Mouse (Mus musculus): ENCODE results near the gene Ctdsp1.

GRCm38 (mm10) chr1:74379058-74379504, 12.2 kb upstream of the Ctdsp1 start:
- TF ChIP-seq CTCF (IDR thresholded peaks at IDR 0.05; ENCODE audit: extremely low read depth, insufficient read depth, insufficient read length, insufficient replicate concordance) (no peak), POLR2A (IDR thresholded peaks at IDR 0.05; ENCODE audit: low read depth, low read length) (no peak)

All from spleen, adult 2 months (tissue).